Mouse (Mus musculus) left cerebral cortex, postnatal 36 days (tissue): Measurements from ENCODE around the gene Alox8. TPM values are rescaled to one million over a fixed set of nuclear protein-coding genes. Genes with fewer than 3 reads are reported as not detected.
A peak's percentile ranks its signal among the peaks of the same experiment; 100 is the strongest.

Source experiments
- DNase-seq, 2 experiments: peaks; one replicate each; pipeline ENCODE4 v3.0.0; 2021 to 2022; ENCODE audit warnings: low spot score in 2 of 2, mixed read lengths in 1 of 2
- intact Hi-C: fragments of 180-260 bp; cut with DNase I; formaldehyde crosslinking; loops from one replicate; pipeline ENCODE4 v1.15.1; 2025
- total RNA-seq, 2 experiments: library from RNA; stranded (reverse); gene quantifications; 2 replicates each; pipeline ENCODE4 v1.2.3; 2021

Gene Alox8
- total RNA-seq, result 1 to 10 TPM; 4.2 to 6.5 TPM

DNA sequence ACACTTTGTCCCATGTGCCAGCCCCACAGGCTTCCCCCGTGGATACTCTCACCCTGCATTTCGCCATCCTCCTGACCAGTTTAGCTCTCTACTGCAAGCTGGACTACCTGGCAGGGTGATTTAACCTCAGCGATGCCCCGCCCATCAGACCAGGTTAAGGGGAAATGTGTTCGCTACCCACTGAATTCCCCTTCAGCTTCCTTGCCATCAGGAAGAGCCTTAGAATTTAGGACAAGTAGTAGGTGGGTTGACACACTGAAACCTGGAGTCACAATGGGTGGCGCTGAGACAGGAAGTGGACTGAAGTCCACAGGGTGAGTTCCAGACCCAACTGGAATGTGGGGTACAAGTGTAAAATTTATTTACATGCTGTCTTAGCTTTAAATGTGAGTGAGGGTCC, at the start of gene Alox8:
TSS of gene Alox8 (minus strand) at position 101 of the 400 bp plus-strand sequence.
- no peak for DNase-seq
- intact Hi-C loops, result loop anchor here (5.0 kb wide), 1 partner anchor 35 kb away; no protein-coding TSS in a partner anchor

DNA sequence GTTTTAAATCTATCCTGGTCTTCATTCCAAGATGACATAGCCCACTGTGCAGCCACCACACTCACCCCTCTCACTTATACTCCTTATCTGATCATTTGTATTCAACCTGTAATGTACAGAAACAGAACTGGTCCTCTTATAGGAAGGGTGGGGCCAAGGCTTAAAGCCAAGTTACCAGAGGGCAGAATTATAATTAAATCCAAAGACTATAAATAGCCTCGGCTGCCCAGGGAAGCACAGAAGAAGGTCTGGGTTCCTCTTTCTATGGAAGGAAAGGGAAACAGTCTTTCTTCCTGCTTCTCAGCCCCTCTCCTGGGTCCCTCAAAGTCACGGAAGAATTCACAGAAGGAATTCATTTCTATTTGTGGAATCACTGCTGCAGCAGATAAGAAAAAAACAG, 48.0 kb upstream of the Alox8 start:
- no peak for DNase-seq
- intact Hi-C loops, result loop anchor here (1.0 to 10.0 kb wide), 2 partner anchors 52 to 181 kb away; no protein-coding TSS in a partner anchor

DNA sequence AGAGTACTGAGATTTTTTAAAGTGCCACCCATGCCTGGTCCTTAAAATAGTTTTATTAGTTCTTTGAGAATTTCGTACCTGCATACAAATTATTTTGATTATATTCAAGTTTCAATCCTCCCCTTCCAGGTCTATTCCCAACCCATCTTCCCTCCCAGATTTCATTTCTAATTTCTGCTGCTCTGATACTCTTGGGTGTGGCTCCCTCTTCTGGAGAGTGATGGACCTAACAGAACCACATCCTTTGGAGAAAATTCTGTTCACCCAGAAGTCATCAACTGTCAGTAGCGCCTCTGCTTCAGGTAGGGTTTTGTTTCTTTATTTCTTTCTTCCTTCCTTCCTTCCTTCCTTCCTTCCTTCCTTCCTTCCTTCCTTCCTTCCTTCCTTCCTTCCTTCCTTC, 47.3 kb upstream of the Alox8 start:
- no peak for DNase-seq
- intact Hi-C loops, result loop anchor here (1.0 to 10.0 kb wide), 2 partner anchors 52 to 180 kb away; no protein-coding TSS in a partner anchor

DNA sequence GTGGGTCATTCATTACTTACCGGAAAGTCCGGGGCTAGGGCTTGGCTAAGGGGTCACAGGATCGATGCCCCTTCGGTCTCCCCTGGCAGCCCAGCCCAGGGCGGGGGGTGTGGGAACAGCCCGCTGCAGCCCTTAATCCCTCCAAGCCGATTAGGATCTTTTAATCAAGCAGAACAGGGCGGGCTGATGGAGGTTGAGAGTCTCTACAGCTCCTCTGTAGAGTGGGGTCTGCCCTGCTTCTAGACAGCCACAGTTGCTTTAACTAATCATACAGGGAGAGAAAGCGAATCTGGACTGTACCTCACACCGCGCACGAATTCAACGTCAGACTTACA, 39.2 kb upstream of the Alox8 start, which contains the start of gene Gucy2e:
TSS of gene Gucy2e (minus strand) at position 111 of the 335 bp plus-strand sequence.
- intact Hi-C loops, result no loop called here
- no peak for DNase-seq

GRCm38 (mm10) chr11:69236061-69236925, 38.6 kb upstream of the Alox8 start:
- DNase-seq, result no peak
- intact Hi-C loops, result no loop called here

GRCm38 (mm10) chr11:69235285-69236060, 37.8 kb upstream of the Alox8 start:
- intact Hi-C loops, result no loop called here
- peak; percentile 68 to 69 for DNase-seq

DNA sequence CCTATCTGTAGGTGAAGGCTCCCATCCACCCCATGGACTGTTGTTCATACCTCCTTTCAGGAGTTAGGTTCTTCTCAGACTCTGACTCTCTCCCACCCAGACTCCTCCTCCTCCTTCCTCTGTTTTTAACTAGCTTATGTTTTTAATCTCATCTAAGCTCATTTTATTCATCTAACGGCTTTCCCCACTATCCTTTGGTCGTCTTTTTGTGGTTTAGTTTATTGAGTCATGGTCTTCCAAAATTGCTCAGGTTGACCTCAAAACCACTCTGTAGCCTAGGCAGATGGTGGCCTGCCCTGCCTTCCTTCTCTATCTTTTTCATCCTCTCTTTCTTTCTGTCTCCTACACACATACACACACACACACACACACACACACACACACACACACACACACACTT, 35.5 kb upstream of the Alox8 start:
- intact Hi-C loops, result loop anchor here (5.0 kb wide), 1 partner anchor 36 kb away; the partner anchor contains the start of gene Alox8
- DNase-seq, result no peak

DNA sequence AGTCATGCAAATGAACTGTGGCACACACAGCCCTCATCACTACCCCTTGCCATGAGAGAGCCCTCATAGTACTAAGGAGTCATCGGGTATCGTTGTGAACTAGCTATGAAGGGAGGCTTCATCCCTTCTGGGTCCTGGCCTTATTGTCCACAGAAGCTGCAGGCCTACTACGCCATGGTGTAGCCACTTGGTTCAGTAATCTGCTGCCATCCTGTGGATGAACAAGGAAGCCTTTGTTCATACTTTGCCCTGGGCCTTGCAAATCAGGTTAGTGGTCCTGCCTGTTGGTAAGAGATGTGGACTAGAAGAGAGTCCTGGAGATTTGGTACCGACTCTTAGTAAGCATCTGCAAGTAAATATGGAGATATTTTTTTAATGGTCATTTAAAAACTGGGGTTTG, 32.8 kb upstream of the Alox8 start:
- intact Hi-C loops, result loop anchor here (5.0 kb wide), 1 partner anchor 33 kb away; the partner anchor contains the start of gene Alox8

GRCm38 (mm10) chr11:69225715-69226114, 28.1 kb upstream of the Alox8 start:
- no peak for DNase-seq
- intact Hi-C loops, result no loop called here

More for the DNA sequence above, 32.8 kb upstream of the Alox8 start:
- DNase-seq, result no peak

DNA sequence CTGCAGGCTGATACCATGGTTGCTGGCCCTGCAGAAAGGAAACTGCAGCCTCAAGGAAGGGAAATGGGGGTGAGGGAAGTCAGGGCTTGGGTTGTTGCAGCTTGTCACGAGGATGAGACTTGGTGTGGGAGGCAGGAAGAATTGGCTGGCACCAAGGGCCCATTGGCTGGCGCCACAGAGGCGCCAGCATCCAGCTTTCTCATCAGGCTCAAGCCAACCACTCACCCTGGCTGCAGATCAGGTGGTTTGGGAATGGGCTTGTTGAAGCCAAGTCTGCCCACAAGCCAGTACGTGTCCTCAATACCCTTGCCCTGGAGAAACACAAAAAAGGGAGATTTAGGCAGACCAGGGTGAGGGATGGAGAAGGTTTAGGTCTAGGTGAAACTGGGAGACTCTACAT, 25.5 kb upstream of the Alox8 start:
- DNase-seq, result no peak
- intact Hi-C loops, result no loop called here

DNA sequence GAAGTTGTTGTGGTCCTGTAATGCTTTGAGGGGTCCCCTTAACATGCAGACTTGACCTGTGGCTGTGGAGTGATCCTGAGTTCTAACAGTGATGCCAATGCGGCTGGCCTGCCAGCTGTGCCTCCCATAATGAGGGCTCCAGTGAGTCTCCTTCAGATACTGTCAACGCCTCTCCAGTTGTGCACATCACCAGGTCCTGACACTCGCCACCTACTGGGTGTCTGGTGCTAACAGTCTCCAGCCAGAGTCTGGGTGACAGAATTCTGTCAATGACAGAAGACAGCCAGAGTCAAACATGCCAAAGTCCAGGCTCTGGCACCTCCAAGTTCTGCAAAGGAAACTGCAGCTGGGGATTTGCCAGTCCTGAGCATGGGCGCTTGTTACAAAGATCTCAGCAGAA, 23.4 kb upstream of the Alox8 start:
- DNase-seq, result no peak
- intact Hi-C loops, result no loop called here

DNA sequence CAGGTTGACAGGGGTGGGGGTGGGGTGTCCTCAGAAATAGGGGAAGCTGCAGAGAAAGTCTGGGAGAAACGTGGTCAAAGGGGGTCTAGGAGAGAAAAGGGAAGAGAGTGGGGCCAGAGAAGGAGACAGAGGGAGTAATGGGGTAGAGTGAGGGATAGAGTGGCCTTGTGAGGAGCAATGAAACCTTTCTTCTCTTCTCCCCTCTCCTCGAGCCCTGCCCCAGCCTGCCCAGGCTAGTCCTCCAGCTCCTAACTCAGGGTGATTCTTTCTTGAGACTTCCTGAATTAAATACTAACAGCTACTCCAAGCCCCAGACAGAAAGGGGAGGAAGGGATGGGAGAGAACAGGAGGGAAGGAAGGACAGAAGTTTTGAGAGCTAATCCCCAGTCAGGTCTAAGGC, 21.0 kb upstream of the Alox8 start:
- intact Hi-C loops, result no loop called here
- DNase-seq, result no peak

- intact Hi-C loops, result no loop called here
- DNase-seq, result no peak
These were observed 19.8 kb upstream of the Alox8 start for GRCm38 (mm10) chr11:69217411-69217810.

GRCm38 (mm10) chr11:69211431-69211830, 13.8 kb upstream of the Alox8 start:
- peak; percentile 38 to 67 for DNase-seq
- intact Hi-C loops, result no loop called here

- intact Hi-C loops, result no loop called here
These were observed 5.0 kb upstream of the Alox8 start for GRCm38 (mm10) chr11:69202469-69203230.

GRCm38 (mm10) chr11:69200231-69200630, 2.6 kb upstream of the Alox8 start:
- intact Hi-C loops, result no loop called here
- DNase-seq, result no peak

More at GRCm38 (mm10) chr11:69202469-69203230, 5.0 kb upstream of the Alox8 start:
- no peak for DNase-seq

DNA sequence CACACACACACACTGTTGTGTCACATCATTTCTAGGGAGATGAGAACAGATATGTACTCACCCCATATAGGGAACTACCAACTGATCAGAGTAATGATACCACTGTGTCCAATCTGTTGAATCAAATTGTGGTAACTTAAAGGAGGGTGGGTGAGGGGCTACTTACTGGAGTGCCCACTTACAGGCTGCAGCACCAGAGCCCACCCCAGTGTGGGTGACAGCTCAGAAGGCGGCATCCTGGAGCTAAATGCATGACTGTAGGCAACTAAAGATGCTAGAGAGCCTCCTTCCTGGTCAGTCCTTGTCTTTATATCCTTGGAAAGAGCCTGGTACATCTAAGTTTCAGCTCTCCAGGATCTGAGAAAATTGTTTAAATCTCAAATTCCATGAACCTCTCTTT, 1.6 kb upstream of the Alox8 start:
- intact Hi-C loops, result loop anchor here (5.0 kb wide), 1 partner anchor 33 kb away; no protein-coding TSS in a partner anchor
- DNase-seq, result no peak

- no peak for DNase-seq
These were observed 449 bp downstream of the Alox8 start for GRCm38 (mm10) chr11:69197194-69197593.

GRCm38 (mm10) chr11:69196766-69197165, 877 bp downstream of the Alox8 start:
- intact Hi-C loops, result loop anchor here (5.0 kb wide), 1 partner anchor 36 kb away; no protein-coding TSS in a partner anchor

More at GRCm38 (mm10) chr11:69197194-69197593, 449 bp downstream of the Alox8 start:
- intact Hi-C loops, result loop anchor here (5.0 kb wide), 1 partner anchor 35 kb away; no protein-coding TSS in a partner anchor

More at GRCm38 (mm10) chr11:69196766-69197165, 877 bp downstream of the Alox8 start:
- no peak for DNase-seq
